Mouse (Mus musculus): Measurements from ENCODE around the gene Epo.

Epo gene

DNA sequence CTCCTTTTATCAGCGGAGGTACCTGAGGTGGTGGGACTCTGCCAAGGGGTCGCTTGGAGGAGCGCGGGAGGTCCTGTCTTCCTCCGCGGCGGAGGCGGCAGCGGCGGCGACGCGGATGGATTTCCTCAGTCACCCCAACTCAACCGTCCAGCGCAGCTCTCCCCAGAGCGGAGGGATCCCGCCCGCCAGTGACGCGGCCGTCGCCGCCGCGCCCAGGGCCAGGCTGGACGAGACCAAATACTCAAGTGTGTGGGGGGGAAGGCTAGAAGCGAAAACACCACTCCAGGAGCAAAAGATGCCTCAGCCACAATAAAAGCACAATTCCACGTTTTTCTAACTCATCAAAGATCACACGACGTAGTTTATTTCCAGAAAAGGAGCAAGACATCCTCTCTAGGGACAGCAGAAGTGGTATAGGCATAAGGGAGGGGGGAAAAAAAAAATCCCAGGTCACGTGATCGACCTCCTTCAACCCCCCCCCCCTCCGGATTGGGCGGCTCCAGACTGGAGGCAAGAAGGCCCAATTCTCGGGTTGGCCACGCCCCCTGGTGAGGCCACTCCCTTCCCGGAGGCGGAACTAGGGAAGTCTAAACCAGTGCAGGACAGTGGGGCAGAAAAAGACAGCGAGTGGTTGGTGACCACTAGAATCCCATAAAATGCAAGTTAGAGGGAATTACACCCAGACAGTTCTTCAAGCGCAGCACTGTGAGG is at the start of gene Epo, which contains the start of gene Gnb2:
Epo (minus strand) TSS at position 126 of the 711 bp plus-strand sequence.
Gnb2 (minus strand) TSS at position 394 of the 711 bp plus-strand sequence.
- peak; percentile 98 for DNase-seq

DNA sequence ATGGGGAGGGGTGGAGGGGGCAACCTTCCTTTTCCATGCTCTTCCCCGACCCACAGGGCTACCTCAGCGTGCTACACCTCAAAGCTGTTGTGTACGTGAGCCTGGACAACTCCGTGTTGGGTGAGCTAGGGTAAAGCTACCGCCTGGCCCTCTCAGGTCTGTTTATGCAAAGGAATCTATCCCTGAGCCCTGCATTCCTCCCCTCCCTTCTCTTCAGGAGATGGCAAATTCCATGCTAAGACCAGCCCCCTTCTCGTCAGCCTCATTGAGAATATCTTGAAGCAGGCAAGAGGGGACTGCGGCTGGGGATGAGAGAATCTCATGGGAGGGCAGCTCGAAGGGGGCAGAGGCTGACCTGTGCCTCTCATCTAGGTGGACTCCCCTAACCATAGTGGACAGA is 49.7 kb upstream of the Epo start:
- no peak for DNase-seq

DNA sequence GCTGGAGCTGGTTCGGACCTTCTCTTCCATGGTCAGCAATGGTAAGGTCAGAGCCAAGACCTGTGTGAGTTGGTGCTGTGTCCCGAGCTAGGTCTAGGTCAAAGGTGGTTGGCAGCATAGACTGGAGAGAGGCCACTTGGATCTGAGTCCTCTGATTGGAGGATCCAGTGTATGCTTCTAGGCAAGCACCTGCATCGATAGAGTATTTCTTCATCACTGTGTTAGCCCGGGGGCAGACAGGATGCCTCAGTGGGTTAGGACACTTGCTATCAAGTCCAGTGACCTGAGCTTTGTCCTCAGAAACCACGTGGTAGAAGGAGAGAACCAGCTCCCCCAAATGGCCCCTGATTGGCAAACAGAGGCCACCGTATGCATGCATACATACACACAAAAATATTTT is 47.2 kb upstream of the Epo start:
- no peak for DNase-seq

DNA sequence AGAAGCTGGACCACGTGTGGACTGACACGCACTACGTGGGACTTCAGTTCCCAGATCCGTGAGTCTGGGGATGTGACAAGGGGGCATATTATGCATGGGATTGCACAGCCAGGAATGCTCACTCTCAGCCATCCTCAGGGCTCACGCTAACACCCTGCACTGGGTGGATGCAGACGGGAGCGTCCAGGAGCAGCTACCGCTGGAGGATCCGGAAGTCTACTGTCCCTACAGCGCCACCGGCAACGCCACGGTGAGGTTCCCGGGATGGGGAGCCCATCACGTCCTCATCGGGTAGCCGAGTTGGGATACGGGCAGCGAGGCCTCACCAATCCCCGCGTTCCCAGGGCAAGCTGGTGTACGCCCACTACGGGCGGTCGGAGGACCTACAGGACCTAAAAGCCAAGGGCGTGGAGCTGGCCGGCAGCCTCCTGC is 41.4 kb upstream of the Epo start:
- DNase-seq, result peak; percentile 75

DNA sequence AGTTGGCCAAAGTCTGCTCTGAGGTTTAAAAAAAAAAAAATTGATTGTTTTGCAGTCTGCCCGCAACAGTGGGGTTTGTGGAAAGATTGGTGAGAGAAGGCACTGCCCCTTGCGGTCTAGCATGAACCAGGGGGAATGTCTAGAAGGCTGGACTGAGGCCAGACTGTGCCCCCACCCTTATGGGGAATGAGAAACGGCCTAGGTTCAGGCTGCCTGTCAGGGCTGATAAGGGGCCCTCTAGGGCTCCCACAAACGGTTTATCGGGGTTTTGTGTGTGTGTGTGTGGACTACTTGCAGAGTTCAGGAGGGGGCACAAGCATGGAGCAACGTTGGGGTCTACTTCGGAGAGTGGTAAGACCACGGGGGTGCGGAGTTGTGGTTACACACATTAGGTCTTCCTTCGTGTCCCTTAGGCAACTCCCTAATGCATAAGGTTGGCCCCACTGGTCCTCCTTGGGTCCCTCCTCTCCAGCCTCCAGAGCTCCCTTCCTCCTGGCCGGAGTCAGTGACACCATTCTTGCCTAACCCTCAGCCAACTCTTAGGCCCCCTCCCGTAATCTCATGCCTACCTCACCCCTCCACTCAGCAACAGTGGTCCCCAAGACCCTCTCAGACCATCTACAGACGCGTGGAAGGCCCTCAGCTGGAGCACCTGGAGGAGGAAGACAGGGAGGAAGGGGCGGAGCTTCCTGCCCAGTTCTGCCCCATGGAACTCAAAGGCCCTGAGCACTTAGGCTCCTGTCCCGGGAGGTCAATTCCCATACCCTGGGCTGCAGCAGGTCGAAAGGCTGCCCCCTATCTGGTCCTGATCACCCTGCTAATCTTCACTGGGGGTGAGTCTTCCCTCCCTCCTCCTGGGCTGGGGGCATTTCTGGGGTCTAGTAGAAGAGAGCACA is 37.9 kb upstream of the Epo start:
- no peak for DNase-seq

DNA sequence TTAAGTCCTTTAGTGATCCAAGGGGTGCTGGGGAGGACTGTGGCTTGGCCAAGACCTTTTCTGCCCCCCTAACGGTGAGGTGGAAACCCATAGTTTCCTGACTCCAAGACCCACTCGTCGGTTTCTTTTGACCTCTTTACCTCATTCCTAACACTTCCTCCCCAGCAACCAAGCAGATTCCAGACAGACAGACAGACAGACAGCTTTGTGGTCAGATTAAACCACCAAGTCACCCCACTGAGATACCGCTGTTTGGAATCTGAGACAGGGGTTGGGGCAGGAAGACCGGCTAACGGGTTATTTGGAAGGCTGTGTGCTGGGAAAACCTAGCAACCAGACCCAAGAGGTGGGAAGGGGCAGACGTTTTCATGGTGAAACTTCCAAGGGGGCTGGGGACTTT is 37.1 kb upstream of the Epo start:
- no peak for DNase-seq

DNA sequence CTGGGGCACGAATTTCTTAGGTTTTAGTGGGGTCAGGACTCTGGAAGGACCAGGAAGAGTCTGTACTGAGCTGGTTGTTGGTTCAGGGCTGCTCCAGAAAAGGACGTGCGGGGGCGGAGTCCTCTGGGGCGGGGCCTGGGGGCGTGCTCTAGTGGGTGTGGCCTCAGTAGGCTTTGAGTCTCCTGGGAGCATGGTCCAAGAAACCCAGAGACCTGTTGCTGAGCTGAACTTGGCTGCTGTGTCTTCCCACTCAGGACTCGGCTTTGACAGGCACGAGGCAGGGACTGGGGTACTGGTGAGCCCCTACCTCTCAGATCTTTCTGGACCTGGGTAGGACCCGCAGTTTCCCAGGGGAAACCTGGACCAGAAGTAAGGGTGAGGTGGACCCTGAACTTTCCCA is 36.6 kb upstream of the Epo start, which contains the start of gene Tfr2:
Tfr2 (plus strand) TSS at position 176 of the 400 bp plus-strand sequence.
- DNase-seq, result no peak

DNA sequence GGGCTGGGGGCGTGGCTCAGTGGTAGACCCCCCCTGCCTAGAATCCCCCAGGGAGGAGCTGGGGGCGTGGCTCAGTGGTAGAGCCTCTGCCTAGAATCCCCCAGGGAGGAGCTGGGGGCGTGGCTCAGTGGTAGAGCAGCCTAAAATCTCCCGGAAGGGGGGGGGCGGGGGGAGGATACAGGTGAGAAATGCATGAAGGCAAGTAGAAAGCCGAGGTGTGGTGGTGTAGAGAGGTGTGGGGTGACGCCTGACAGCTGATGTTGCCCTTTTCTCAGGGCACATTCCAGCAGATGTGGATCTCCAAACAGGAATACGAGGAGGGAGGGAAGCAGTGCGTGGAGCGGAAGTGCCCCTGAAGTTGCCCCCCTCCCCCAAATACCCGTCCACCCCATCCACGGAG is 36.0 kb upstream of the Epo start:
- no peak for DNase-seq

DNA sequence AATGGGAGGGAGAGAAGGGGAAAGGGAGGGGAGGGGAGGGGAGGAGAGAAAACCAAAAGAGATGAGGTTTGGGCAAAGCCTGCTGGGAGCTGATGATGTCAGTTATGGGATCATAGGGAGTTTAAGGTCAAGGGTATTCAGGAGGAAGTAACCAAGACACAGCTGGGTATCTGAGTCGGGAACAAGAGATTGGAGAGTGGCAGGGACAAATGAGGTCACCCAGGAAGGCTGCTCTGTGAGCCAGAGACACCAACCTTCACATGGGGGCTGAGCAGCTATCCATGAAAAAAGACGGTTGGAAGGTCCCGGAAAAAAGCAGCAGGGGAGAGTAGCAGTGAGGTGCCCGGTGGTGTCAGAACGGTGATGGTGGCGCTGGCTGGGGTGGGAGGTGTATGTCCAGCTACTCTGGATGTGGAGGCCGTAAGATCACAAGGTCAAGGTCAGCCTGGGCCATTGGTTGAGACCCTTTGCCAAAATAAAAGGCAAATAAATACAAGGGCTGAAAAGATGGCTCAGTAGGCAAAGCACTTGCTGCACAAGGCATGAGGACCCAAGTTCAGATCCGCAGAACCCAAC is 35.3 kb upstream of the Epo start:
- no peak for DNase-seq

DNA sequence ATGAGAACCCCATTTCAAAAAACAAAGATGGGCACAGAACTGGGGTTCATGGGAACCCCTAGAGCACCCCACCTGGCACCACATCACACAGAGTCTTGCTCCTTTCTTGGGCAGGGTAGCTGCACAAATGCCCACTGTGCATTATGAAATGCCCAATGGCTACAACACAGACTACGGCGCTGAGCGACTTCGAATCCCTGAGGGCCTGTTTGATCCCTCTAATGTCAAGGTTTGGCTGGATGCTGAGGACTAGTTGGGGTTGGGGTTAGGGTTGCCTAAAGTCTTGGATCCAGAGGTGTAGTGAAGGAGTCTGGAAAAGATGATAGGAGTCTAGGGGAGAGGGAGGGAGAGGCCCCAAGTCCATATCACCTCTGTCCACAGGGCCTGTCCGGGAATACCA is 33.4 kb upstream of the Epo start:
- DNase-seq, result no peak

DNA sequence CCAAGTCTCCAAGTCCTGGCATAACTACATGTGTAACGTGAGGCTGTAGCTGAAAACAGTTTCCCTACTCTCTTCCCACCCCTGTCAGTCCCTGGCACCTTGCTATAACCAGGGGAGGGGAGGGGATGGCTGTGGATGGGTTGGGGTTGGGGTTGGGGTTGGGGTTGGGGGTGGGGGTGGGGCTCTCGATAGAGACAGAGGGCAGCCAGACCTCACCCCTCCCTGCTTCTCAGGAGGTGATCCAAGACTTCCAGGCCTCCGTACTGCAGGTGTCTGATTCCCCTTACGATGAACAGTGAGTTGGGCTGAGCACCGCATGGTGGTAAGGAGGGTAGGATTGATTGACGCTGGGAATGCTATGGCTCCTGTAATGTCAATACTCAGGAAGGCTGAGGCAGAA is 32.7 kb upstream of the Epo start:
- DNase-seq, result no peak

DNA sequence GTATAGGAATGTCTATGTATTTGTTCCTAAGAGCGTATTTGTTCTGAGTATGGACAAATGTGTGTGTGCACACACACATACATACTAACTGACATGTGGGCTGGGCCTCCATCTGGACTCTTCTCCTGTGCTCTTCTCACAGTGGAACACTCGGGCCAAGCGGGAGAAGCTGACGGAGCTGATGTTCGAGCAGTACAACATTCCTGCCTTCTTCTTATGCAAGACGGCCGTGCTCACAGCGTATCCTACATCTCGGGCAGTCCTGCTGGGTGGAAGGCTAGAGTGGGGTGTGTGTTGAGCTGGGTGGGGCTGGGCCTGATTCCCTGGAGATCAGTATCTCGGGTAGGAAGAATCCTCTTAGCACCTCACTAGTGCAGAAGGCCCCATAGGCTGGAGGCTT is 29.9 kb upstream of the Epo start:
- DNase-seq, result no peak

DNA sequence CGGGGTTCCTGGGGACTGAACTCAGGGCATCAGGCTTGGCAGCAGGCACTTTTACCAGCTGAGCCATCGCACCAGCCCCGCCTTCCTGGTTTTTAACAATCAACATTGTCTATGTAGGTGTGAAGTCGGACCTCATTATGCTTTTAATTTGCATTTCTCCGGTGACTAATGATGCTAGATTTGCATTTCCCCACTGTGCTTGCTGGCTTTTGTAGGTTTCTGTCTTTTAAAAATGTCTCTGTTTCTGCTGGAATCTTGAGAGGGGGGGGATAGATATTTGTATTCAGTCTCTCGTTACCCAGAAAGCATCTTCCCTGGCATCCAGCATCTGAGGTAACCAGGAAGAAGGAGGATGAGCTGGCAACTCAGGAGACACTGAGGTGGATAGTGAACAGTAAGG is 28.5 kb upstream of the Epo start:
- DNase-seq, result no peak

DNA sequence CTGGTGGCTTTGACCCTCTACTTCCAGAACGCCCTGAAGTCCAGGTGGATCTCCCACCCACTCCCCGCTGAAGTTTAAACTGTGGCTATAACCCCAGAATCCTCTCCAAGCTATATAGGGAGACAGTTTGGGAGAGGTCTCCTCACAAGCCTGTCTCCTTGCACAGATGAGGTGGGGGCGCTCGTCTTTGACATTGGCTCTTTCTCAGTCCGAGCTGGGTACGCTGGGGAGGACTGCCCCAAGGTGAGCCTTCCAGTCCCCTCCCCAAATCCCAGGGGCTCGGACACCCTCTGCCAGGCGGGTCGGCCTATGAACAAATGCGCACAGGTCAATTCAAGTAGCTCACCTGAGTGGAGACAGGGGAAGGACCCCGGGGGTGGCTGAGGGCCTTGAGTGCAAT is 20.9 kb upstream of the Epo start:
- DNase-seq, result no peak

DNA sequence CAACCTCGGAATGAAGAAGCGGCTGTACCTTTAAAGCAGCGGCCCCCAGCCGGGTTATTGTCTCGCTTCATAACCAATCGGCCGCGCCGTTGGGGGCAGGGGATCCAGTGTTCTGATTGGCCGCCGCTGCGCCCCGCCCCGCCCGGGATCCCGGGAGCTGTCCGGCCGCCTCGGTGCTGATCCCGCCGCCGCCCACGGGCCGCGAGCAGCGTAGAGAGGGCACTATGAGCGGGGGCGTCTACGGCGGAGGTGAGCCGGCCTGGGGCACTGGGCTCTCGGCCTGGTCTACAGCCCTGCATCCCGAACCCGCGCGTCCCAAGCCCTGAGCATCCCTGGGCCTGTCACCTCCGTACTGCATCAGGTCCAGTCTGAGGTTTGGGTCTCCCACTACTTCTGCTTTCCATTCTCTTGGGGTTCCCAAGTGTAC is 20.4 kb upstream of the Epo start, which contains the start of gene Actl6b:
Actl6b (plus strand) TSS at position 107 of the 427 bp plus-strand sequence.
- peak; percentile 94 for DNase-seq

DNA sequence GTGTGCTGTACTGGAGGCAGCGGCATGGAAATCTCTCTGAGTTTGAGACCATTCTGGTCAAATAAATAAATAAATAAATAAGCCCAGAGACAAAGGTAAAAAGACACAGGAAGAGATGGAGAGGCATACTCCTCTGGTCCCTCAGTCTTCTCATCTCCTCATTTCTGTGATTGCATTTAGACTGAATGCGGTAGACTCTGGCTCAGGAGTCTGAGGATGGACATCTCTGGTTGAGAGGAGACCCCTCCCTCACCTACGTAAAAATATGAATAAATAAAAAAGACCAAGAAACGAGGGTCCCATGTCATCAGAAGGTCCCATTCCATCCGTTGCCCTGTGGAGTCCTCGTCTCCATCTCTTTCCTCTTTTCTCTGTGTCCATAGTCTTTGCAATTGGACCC is 20.0 kb upstream of the Epo start:
- DNase-seq, result no peak

DNA sequence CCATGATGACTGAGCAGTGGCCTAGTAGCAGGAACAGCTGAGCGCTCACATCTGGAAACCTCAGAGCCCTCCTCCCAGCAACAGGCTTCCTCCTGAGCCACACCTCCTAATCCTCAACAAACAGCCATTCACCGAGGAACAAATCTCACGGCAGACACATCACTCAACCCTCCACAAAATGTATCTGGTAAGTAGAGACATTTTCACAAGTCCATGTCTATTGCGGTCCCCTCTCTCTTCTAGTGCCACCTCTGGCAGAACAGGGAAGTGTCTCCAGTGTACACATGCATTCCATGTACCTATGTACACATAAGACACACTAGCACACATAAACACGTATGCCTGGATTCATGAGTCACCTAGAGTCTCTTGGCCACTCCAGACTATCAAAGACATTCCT is 18.1 kb upstream of the Epo start:
- no peak for DNase-seq

DNA sequence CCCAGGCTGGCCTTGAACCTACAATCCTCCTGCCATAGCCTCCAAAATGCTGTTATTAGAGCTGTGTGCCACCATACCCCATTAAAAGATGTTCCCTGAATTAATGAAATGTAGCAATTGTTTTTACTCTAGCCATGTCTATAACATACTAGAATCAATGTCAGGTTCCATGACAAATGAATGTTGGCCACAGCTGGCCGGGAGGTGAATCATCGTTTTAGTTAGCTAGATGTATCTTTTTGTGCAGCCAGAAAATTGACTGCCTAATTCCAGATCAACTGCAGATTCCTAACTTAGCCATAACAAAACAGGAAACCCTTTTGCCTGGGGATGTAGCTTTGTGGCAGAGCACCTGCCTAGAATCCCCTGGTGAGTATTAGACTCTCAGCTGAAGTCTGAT is 16.8 kb upstream of the Epo start:
- DNase-seq, result no peak

DNA sequence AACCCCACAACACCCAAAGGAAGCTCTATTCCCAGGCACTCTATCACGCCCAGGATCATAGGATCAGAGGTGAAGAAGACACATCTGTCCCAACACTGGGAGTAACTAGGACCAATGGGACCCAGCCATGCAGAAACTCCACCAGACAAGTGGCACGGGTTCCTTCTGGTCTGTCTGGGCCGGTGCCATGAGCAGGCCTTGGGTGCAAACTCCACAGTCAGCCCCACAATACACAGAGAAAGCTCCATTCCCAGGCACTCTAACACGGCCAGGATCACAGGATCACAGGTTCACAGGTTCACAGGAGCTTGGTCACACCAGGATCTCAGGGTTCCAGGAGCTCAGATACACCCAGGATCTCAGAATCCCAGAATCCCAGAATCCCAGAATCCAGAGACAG is 12.6 kb upstream of the Epo start:
- DNase-seq, result no peak

DNA sequence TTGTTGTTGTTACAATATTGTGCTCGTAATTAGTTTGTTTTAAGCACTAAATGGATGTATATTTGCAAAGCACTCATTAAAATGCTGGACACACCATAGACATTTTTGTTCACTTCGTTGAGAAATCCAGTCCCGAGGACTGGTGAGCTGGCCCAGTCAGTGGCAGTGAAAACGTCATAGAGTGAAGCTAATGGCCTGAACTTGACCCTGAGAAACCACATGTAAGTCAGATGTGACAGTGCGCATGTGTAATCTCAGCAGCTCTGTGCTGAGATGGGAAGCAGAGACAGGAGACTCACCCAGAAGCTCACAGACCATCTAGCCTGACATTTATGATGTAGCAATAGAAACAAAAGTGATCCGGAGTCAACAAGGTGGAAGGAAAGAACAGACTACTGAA is 11.9 kb upstream of the Epo start:
- DNase-seq, result no peak

DNA sequence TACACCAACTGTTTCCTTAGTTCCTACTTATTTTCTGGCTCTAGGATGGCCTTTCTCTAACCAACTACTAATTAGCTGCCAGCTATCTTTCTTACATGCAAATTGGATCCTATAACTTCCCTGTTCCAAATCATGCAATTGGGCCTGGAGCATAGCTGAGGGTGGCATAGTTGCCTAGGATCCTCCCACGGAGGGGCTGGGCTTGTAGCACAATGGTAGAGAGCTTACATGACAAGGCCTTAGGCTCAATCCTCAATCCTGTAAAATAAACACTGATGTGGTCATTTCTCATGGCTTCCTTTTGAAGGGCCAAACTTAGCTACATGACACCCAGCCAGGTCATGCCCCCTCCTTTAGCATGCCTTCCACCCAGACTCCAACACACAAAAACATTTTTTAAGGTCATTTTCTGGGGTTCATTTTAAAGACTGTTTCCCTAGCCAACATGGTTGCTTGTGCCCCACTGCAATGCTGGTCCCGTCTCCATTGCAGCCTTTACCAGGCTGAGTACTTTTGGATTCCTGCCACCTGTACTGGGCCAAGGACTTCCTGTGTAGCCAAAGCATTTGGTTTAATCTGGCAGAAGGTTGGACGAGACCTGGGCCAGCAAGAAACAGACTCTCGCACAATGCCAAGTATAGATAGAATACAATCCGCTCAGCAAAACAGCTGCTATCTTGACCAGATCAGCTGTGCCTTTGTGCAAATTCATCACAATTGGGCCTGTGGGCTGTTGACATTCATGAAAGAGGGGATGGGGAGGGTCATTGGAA is 8.9 kb upstream of the Epo start:
- peak; percentile 73 for DNase-seq

DNA sequence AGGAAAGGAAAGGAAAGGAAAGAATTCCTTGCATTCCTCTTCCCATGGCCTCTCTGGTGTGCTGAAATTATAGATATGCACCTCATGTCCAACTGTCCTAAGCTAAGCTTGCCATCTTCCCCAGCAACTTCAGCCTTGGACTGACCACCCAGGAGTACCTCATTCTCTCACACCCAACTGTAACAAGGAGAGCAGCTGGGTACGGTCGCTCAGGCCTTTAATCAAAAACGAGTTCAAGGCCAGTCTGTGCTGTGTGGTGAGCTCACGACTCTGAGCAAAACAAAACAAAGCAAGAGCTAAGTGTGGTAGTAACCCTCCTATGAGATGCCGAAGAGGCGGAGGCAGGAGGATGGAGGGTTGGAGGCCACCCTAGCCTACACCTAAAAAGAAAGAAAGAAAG is 7.9 kb upstream of the Epo start:
- no peak for DNase-seq

DNA sequence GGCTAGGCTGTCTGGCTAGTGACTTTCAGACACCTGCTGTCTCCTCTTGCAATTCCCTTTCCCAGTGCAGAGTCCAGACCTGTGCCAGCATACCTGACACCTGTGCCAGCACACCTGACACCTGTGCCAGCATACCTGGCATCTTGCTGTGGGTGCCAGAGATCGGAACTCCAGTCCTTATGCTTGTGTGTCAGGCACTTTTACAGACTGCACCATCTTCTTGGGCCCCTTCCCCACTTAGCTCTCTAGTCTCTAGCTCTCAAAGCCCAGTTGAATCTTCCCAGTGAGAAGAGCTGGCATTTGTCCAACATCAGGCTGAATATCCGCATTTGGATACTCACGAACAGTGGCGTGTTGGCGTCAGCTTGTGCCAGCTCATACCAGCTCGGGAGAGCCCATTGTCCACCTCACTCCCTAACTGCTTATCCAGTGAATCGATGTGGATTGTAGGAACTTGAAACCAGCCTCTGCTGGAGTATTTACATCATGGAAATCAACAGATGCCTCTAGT is 6.3 kb upstream of the Epo start:
- DNase-seq, result peak; percentile 77
